21 mouse cellular contexts compared by ENCODE assay signal in genomic region chr6:38997838-38998237, GRCm38 (mm10).
DNase-seq lines count a peak whose midpoint lies in the region; ATAC-seq and TF ChIP-seq lines count a peak whose summit lies in the region.
"Had no signal": no experiment of that assay in that cellular context is flagged by ENCODE, and none has a peak within 500 bp of the region (broad histone marks: within the 10 kb centered on the region; RNA-seq: fewer than 3 reads in every experiment).

No protein-coding gene starts in this region.

- TF ChIP-seq POLR2A in limb, embryonic 14.5 days (IDR thresholded peaks at IDR 0.05; ENCODE audit: borderline replicate concordance, extremely low read depth, insufficient read depth, insufficient read length) = no peak

- DNase-seq in limb, embryonic 10.5 days (ENCODE audit: low spot score) = no peak
- DNase-seq in NIH3T3 (ENCODE audit: low read depth) = peak; percentile 80
- peak; percentile 23 for DNase-seq in limb, embryonic 14.5 days (ENCODE audit: low spot score)
- DNase-seq in adipocyte (ENCODE audit: low spot score) = no peak
- no peak for DNase-seq in adrenal gland, postnatal 10 days
- DNase-seq: adrenal gland, adult 2 months; adrenal gland, postnatal 36 days; B cell, adult 2 months; cerebellum, adult 2 months; cerebellum, postnatal 10 days; forebrain, postnatal 0 days; gastrocnemius, postnatal 14 days; heart, adult 2 months; heart, postnatal 14 days had no signal

- no peak overlapping the region for H3K4me3 ChIP-seq in limb, embryonic 13.5 days
- no peak overlapping the region for H3K4me3 ChIP-seq in limb, embryonic 10.5 days
- no peak overlapping the region for H3K4me3 ChIP-seq in limb, embryonic 14.5 days (replicated peaks; ENCODE audit: low read length)
- H3K4me3 ChIP-seq: forebrain, embryonic 13.5 days; heart, adult 2 months; heart, embryonic 15.5 days had no signal

- H3K27me3 ChIP-seq in limb, embryonic 13.5 days = no peaks in the 10 kb centered on the region
- no peaks in the 10 kb centered on the region for H3K27me3 ChIP-seq in limb, embryonic 10.5 days (ENCODE audit: low read depth, poor library complexity, severe bottlenecking)
- no peaks in the 10 kb centered on the region for H3K27me3 ChIP-seq in limb, embryonic 14.5 days (ENCODE audit: control insufficient read depth, insufficient read depth, low read length)
- H3K27me3 ChIP-seq: forebrain, embryonic 13.5 days; heart, embryonic 15.5 days; Patski had no signal

- no peak overlapping the region for H3K27ac ChIP-seq in limb, embryonic 13.5 days
- no peak overlapping the region for H3K27ac ChIP-seq in limb, embryonic 10.5 days
- no peak overlapping the region for H3K27ac ChIP-seq in limb, embryonic 14.5 days (replicated peaks; ENCODE audit: low read depth, low read length)
- H3K27ac ChIP-seq: forebrain, embryonic 13.5 days; heart, adult 2 months; heart, embryonic 15.5 days; hindbrain, embryonic 14.5 days had no signal

- ATAC-seq in limb, embryonic 13.5 days (ENCODE audit: low FRiP score, low read depth) = 0 out of 2 replicates have a peak, but pooled peaks have one; percentile 44
- no peak for ATAC-seq in limb, embryonic 14.5 days (ENCODE audit: low FRiP score, low read depth)
- ATAC-seq: activated CD4-positive, CD25-positive, alpha-beta regulatory T cell, adult 4 months; forebrain, embryonic 13.5 days; forebrain, postnatal 0 days; Patski had no signal

- H3K9me3 ChIP-seq in limb, embryonic 13.5 days = no peaks in the 10 kb centered on the region
- H3K9me3 ChIP-seq in limb, embryonic 10.5 days (replicated peaks) = no peaks in the 10 kb centered on the region
- H3K9me3 ChIP-seq in limb, embryonic 14.5 days (ENCODE audit: control insufficient read depth, low read length) = no peaks in the 10 kb centered on the region
- H3K9me3 ChIP-seq: forebrain, embryonic 13.5 days; heart, embryonic 15.5 days had no signal

- H3K9ac ChIP-seq in limb, embryonic 13.5 days = no peak overlapping the region
- H3K9ac ChIP-seq in limb, embryonic 14.5 days (ENCODE audit: low read depth, low read length, severe bottlenecking) = no peak overlapping the region
- H3K9ac ChIP-seq: forebrain, embryonic 13.5 days; forebrain, postnatal 0 days; heart, embryonic 15.5 days; hindbrain, embryonic 14.5 days had no signal

- 65% methylated on average over 4 of the region's 4 CpGs for WGBS in limb, embryonic 13.5 days
- WGBS in limb, embryonic 10.5 days = 89% methylated on average over 4 of the region's 4 CpGs
- 72% methylated on average over 4 of the region's 4 CpGs for WGBS in limb, embryonic 14.5 days

- no peak overlapping the region for H3K4me2 ChIP-seq in limb, embryonic 13.5 days (replicated peaks)
- no peak overlapping the region for H3K4me2 ChIP-seq in limb, embryonic 14.5 days (replicated peaks; ENCODE audit: low read depth, low read length, severe bottlenecking)
- H3K4me2 ChIP-seq: forebrain, embryonic 13.5 days; heart, embryonic 11.5 days; heart, embryonic 15.5 days; hindbrain, embryonic 14.5 days had no signal

- H3K4me1 ChIP-seq in limb, embryonic 13.5 days = peaks cover 5% of the 10 kb centered on the region; the same call in 1 of the 2 replicates
- peaks cover under 1% of the 10 kb centered on the region; the same call in 1 of the 2 replicates for H3K4me1 ChIP-seq in limb, embryonic 10.5 days
- no peaks in the 10 kb centered on the region for H3K4me1 ChIP-seq in limb, embryonic 14.5 days (ENCODE audit: control insufficient read depth, insufficient read depth, low read length)
- H3K4me1 ChIP-seq: forebrain, embryonic 13.5 days; heart, embryonic 15.5 days had no signal

- no peaks in the 10 kb centered on the region for H3K36me3 ChIP-seq in limb, embryonic 13.5 days
- no peaks in the 10 kb centered on the region for H3K36me3 ChIP-seq in limb, embryonic 10.5 days
- no peaks in the 10 kb centered on the region for H3K36me3 ChIP-seq in limb, embryonic 14.5 days (ENCODE audit: control insufficient read depth, insufficient read depth, low read length)
- H3K36me3 ChIP-seq: heart, embryonic 15.5 days had no signal

Comparison
In these comparisons a context has a peak if more than half of its experiments do, and no peak if none do; other contexts are left out.
1. DNase-seq: peak in NIH3T3 (single experiment) and limb, embryonic 14.5 days (single experiment); none in limb, embryonic 10.5 days (single experiment), adipocyte (single experiment) and adrenal gland, postnatal 10 days (single experiment).